ENCODE assay signal across 20 mouse cellular contexts in genomic region chr1:169387056-169387455, GRCm38 (mm10).
DNase-seq lines count a peak whose midpoint lies in the region; ATAC-seq lines count a peak whose summit lies in the region.
"Had no signal": no experiment of that assay in that cellular context is flagged by ENCODE, and none has a peak within 500 bp of the region (broad histone marks: within the 10 kb centered on the region; RNA-seq: fewer than 3 reads in every experiment).

No protein-coding gene starts in this region.

- no peak overlapping the region for H3K4me2 ChIP-seq in hindbrain, embryonic 12.5 days (replicated peaks)
- H3K4me2 ChIP-seq in midbrain, embryonic 14.5 days (ENCODE audit: low read length) = no peak overlapping the region
- no peak overlapping the region for H3K4me2 ChIP-seq in intestine, embryonic 16.5 days (ENCODE audit: low read depth, low read length)
- H3K4me2 ChIP-seq: embryonic facial prominence, embryonic 12.5 days; forebrain, embryonic 13.5 days; forebrain, embryonic 15.5 days had no signal

- no peak overlapping the region for H3K9ac ChIP-seq in hindbrain, embryonic 12.5 days
- no peak overlapping the region for H3K9ac ChIP-seq in midbrain, embryonic 14.5 days (replicated peaks; ENCODE audit: low read length)
- H3K9ac ChIP-seq in intestine, embryonic 16.5 days (ENCODE audit: low read depth, low read length) = no peak overlapping the region
- H3K9ac ChIP-seq: embryonic facial prominence, embryonic 12.5 days; forebrain, embryonic 13.5 days; forebrain, embryonic 15.5 days had no signal

- H3K36me3 ChIP-seq in hindbrain, embryonic 10.5 days = no peaks in the 10 kb centered on the region
- H3K36me3 ChIP-seq in hindbrain, embryonic 12.5 days = no peaks in the 10 kb centered on the region
- no peaks in the 10 kb centered on the region for H3K36me3 ChIP-seq in midbrain, embryonic 10.5 days
- no peaks in the 10 kb centered on the region for H3K36me3 ChIP-seq in midbrain, embryonic 14.5 days (ENCODE audit: control insufficient read depth, insufficient read depth, low read length)
- no peaks in the 10 kb centered on the region for H3K36me3 ChIP-seq in embryonic facial prominence, embryonic 10.5 days (replicated peaks)
- no peaks in the 10 kb centered on the region for H3K36me3 ChIP-seq in intestine, embryonic 16.5 days (ENCODE audit: control insufficient read depth, insufficient read depth, low read length)
- H3K36me3 ChIP-seq: embryonic facial prominence, embryonic 12.5 days; forebrain, embryonic 15.5 days had no signal

- 86% methylated on average over 1 of the region's 1 CpGs for WGBS in hindbrain, embryonic 10.5 days
- 73% methylated on average over 1 of the region's 1 CpGs for WGBS in hindbrain, embryonic 12.5 days
- WGBS in midbrain, embryonic 10.5 days = 79% methylated on average over 1 of the region's 1 CpGs
- WGBS in midbrain, embryonic 14.5 days = 89% methylated on average over 1 of the region's 1 CpGs
- 83% methylated on average over 1 of the region's 1 CpGs for WGBS in embryonic facial prominence, embryonic 10.5 days
- WGBS in intestine, embryonic 16.5 days = 67% methylated on average over 1 of the region's 1 CpGs

- peaks cover 34% of the 10 kb centered on the region for H3K4me1 ChIP-seq in hindbrain, embryonic 10.5 days (replicated peaks)
- H3K4me1 ChIP-seq in hindbrain, embryonic 12.5 days = peaks cover 5% of the 10 kb centered on the region; the same call in 1 of the 2 replicates
- peaks cover 17% of the 10 kb centered on the region for H3K4me1 ChIP-seq in midbrain, embryonic 10.5 days
- peaks cover 14% of the 10 kb centered on the region; the same call in 1 of the 2 replicates for H3K4me1 ChIP-seq in midbrain, embryonic 14.5 days (ENCODE audit: control insufficient read depth, insufficient read depth, low read length)
- H3K4me1 ChIP-seq in embryonic facial prominence, embryonic 10.5 days = peaks cover 18% of the 10 kb centered on the region
- no peaks in the 10 kb centered on the region for H3K4me1 ChIP-seq in intestine, embryonic 16.5 days (ENCODE audit: control insufficient read depth, insufficient read depth, low read length)
- H3K4me1 ChIP-seq: forebrain, embryonic 13.5 days had no signal

- H3K4me3 ChIP-seq in hindbrain, embryonic 10.5 days = no peak overlapping the region
- no peak overlapping the region for H3K4me3 ChIP-seq in hindbrain, embryonic 12.5 days
- no peak overlapping the region for H3K4me3 ChIP-seq in midbrain, embryonic 10.5 days
- no peak overlapping the region for H3K4me3 ChIP-seq in midbrain, embryonic 14.5 days (replicated peaks; ENCODE audit: low read depth, low read length)
- no peak overlapping the region for H3K4me3 ChIP-seq in embryonic facial prominence, embryonic 10.5 days
- H3K4me3 ChIP-seq in intestine, embryonic 16.5 days (ENCODE audit: low read length) = no peak overlapping the region
- H3K4me3 ChIP-seq: embryonic facial prominence, embryonic 12.5 days; forebrain, embryonic 13.5 days; forebrain, embryonic 15.5 days had no signal

- no peak for DNase-seq in hindbrain, embryonic 10.5 days (ENCODE audit: low spot score)
- DNase-seq in midbrain, embryonic 10.5 days (ENCODE audit: low spot score) = no peak
- DNase-seq in midbrain, embryonic 14.5 days = no peak
- no peak for DNase-seq in embryonic facial prominence, embryonic 10.5 days (ENCODE audit: low spot score)
- DNase-seq in kidney, adult 9 months = no peak
- DNase-seq: adrenal gland, adult 2 months; adrenal gland, postnatal 10 days; adrenal gland, postnatal 25 days; cerebellum, adult 11 months; cerebellum, adult 18-20 months; cerebellum, adult 8-10 months; cerebellum, adult 9-11 months; cerebellum, postnatal 14 days; cerebellum, postnatal 36 days; embryo, embryonic 11 days had no signal

- peak overlapping the region; percentile 74; the same call in 1 of the 2 replicates for H3K27ac ChIP-seq in hindbrain, embryonic 10.5 days
- H3K27ac ChIP-seq in hindbrain, embryonic 12.5 days = no peak overlapping the region
- H3K27ac ChIP-seq in midbrain, embryonic 10.5 days (replicated peaks) = peak overlapping the region; percentile 59
- H3K27ac ChIP-seq in midbrain, embryonic 14.5 days (replicated peaks; ENCODE audit: low read depth, low read length) = no peak overlapping the region
- H3K27ac ChIP-seq in embryonic facial prominence, embryonic 10.5 days (replicated peaks) = peak overlapping the region; percentile 21; the same call in 1 of the 2 replicates
- no peak overlapping the region for H3K27ac ChIP-seq in intestine, embryonic 16.5 days (ENCODE audit: low read length)
- H3K27ac ChIP-seq: embryonic facial prominence, embryonic 12.5 days; forebrain, embryonic 13.5 days; forebrain, embryonic 15.5 days had no signal

- no peaks in the 10 kb centered on the region for H3K9me3 ChIP-seq in hindbrain, embryonic 10.5 days
- H3K9me3 ChIP-seq in hindbrain, embryonic 12.5 days (replicated peaks) = no peaks in the 10 kb centered on the region
- H3K9me3 ChIP-seq in midbrain, embryonic 10.5 days (replicated peaks) = no peaks in the 10 kb centered on the region
- H3K9me3 ChIP-seq in midbrain, embryonic 14.5 days (ENCODE audit: control insufficient read depth, low read length) = no peaks in the 10 kb centered on the region
- no peaks in the 10 kb centered on the region for H3K9me3 ChIP-seq in embryonic facial prominence, embryonic 10.5 days
- no peaks in the 10 kb centered on the region for H3K9me3 ChIP-seq in intestine, embryonic 16.5 days (ENCODE audit: control insufficient read depth, low read length)
- H3K9me3 ChIP-seq: embryonic facial prominence, embryonic 12.5 days; forebrain, embryonic 13.5 days; forebrain, embryonic 15.5 days had no signal

- no peaks in the 10 kb centered on the region for H3K27me3 ChIP-seq in hindbrain, embryonic 10.5 days (ENCODE audit: insufficient read depth, poor library complexity, severe bottlenecking)
- no peaks in the 10 kb centered on the region for H3K27me3 ChIP-seq in hindbrain, embryonic 12.5 days
- no peaks in the 10 kb centered on the region for H3K27me3 ChIP-seq in midbrain, embryonic 10.5 days (ENCODE audit: low read depth, poor library complexity, severe bottlenecking)
- no peaks in the 10 kb centered on the region for H3K27me3 ChIP-seq in midbrain, embryonic 14.5 days (ENCODE audit: control insufficient read depth, insufficient read depth, low read length)
- no peaks in the 10 kb centered on the region for H3K27me3 ChIP-seq in embryonic facial prominence, embryonic 10.5 days (replicated peaks; ENCODE audit: low read depth, poor library complexity, severe bottlenecking)
- H3K27me3 ChIP-seq in intestine, embryonic 16.5 days (replicated peaks; ENCODE audit: control insufficient read depth, insufficient read depth, low read length) = no peaks in the 10 kb centered on the region
- H3K27me3 ChIP-seq: embryonic facial prominence, embryonic 12.5 days; forebrain, embryonic 13.5 days; forebrain, embryonic 15.5 days had no signal

- no peak for ATAC-seq in hindbrain, embryonic 12.5 days (ENCODE audit: low FRiP score)
- no peak for ATAC-seq in midbrain, embryonic 14.5 days (ENCODE audit: low FRiP score, low TSS enrichment)
- ATAC-seq in intestine, embryonic 16.5 days = peak; percentile 76
- ATAC-seq: forebrain, embryonic 13.5 days; forebrain, embryonic 15.5 days had no signal

Comparison
In these comparisons a context has a peak if more than half of its experiments do, and no peak if none do; other contexts are left out.
1. H3K27ac ChIP-seq: peak in hindbrain, embryonic 10.5 days (single experiment), midbrain, embryonic 10.5 days (single experiment) and embryonic facial prominence, embryonic 10.5 days (single experiment); none in hindbrain, embryonic 12.5 days (single experiment), midbrain, embryonic 14.5 days (single experiment) and intestine, embryonic 16.5 days (single experiment).